Mouse (Mus musculus) olfactory bulb, adult 2 months (tissue): ENCODE results near the gene Lyar. TPM values are rescaled to one million over a fixed set of nuclear protein-coding genes. Genes with fewer than 3 reads are reported as not detected.

Experiments
- H3K27ac ChIP-seq: fragments of 200-500 bp; 2 replicates; pipeline ENCODE4 v1.5.1; 2012; ENCODE audit warnings: low read depth, low read length; ENCODE audit not compliant: insufficient read depth
- H3K4me1 ChIP-seq: fragments of 200-500 bp; 2 replicates; pipeline ENCODE4 v1.6.1; 2012; ENCODE audit warnings: low read length; ENCODE audit not compliant: control insufficient read depth, insufficient read depth
- H3K4me3 ChIP-seq: fragments of 200-500 bp; 2 replicates; pipeline ENCODE4 v1.5.1; 2012; ENCODE audit warnings: mild to moderate bottlenecking, low read depth, low read length, moderate library complexity; ENCODE audit not compliant: insufficient read depth
- CTCF ChIP-seq: fragments of 200-500 bp; IDR thresholded peaks from 2 replicates; pipeline ENCODE4 v1.5.1; 2012; ENCODE audit warnings: low read depth, mild to moderate bottlenecking, low read length, moderate library complexity; ENCODE audit not compliant: insufficient read depth
- POLR2A ChIP-seq: fragments of 200-500 bp; IDR thresholded peaks from 2 replicates; pipeline ENCODE4 v1.6.1; 2012; ENCODE audit warnings: mild to moderate bottlenecking, low read depth, low read length, moderate library complexity; ENCODE audit not compliant: insufficient read depth
- WGBS: fragments of 180-500 bp; shearing (Covaris S2); methylation state at CpG from one replicate; pipeline ENCODE4 v1.1.7; 2018; 5-methylcytosine and 5-hydroxymethylcytosine counted together
- polyA plus RNA-seq: library from polyadenylated mRNA; stranded (reverse); fragments of >200 nt; gene quantifications from 2 replicates; pipeline ENCODE4 v1.2.4, GENCODE M21; 2012; ENCODE audit warnings: low replicate concordance; ENCODE audit not compliant: missing spikeins, insufficient read depth, insufficient read length

The Lyar gene
- polyA plus RNA-seq, 1 experiment = not detected

GRCm38 (mm10) chr5:38241473-38241834, 21.2 kb downstream of the Lyar start:
- WGBS = 83% methylated on average over 3 of the region's 3 CpGs
- H3K4me3 ChIP-seq = no peak overlapping the region
- H3K4me1 ChIP-seq = no peaks in the 10 kb centered on the region; the same call in 1 of the 2 replicates
- no peak overlapping the region for H3K27ac ChIP-seq
- TF ChIP-seq CTCF (no peak), POLR2A (no peak)

DNA sequence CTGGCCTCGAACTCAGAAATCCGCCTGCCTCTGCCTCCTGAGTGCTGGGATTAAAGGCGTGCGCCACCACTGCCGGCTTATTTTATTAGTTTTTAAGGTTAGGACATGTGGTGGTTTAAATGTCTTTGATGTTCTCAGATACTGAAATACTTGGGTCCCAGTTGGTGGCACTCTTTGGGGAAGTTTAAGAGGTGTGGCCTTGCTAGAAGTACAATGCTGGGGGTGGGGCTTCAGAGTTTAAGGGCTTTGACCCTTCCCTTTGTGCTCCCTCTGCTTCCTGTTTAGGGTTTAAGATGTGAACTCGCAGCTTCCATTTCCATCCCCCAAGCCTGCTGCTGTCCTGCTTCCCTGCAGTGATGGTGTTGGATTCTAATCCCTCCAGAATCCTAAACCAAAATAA, 21.7 kb downstream of the Lyar start:
- WGBS = 83% methylated on average over 6 of the region's 6 CpGs
- no peaks in the 10 kb centered on the region; the same call in 1 of the 2 replicates for H3K4me1 ChIP-seq
- no peak overlapping the region for H3K4me3 ChIP-seq
- no peak for TF ChIP-seq POLR2A
- TF ChIP-seq CTCF = no peak
- H3K27ac ChIP-seq = no peak overlapping the region

- TF ChIP-seq POLR2A (no peak), CTCF (no peak)
- Histone ChIP-seq H3K27ac (no peak overlapping the region), H3K4me1 (no peaks in the 10 kb centered on the region), H3K4me3 (no peak overlapping the region)
- WGBS = 43% methylated on average over 4 of the region's 4 CpGs
Measured at GRCm38 (mm10) chr5:38255195-38255594, 34.9 kb downstream of the Lyar start.

GRCm38 (mm10) chr5:38255644-38256043, 35.4 kb downstream of the Lyar start:
- H3K4me1 ChIP-seq = no peaks in the 10 kb centered on the region
- no peak overlapping the region for H3K27ac ChIP-seq
- TF ChIP-seq CTCF (no peak), POLR2A (no peak)
- 77% methylated on average over 3 of the region's 3 CpGs for WGBS
- no peak overlapping the region for H3K4me3 ChIP-seq

GRCm38 (mm10) chr5:38256551-38256950, 36.3 kb downstream of the Lyar start:
- Histone ChIP-seq H3K4me1 (no peaks in the 10 kb centered on the region; the same call in 1 of the 2 replicates), H3K27ac (no peak overlapping the region), H3K4me3 (no peak overlapping the region)
- 100% methylated on average over 1 of the region's 1 CpGs for WGBS
- TF ChIP-seq CTCF = no peak
- TF ChIP-seq POLR2A = no peak

GRCm38 (mm10) chr5:38258034-38258772, 37.9 kb downstream of the Lyar start:
- WGBS = 81% methylated on average over 8 of the region's 8 CpGs
- H3K27ac ChIP-seq = no peak overlapping the region
- TF ChIP-seq POLR2A = no peak
- TF ChIP-seq CTCF = no peak

DNA sequence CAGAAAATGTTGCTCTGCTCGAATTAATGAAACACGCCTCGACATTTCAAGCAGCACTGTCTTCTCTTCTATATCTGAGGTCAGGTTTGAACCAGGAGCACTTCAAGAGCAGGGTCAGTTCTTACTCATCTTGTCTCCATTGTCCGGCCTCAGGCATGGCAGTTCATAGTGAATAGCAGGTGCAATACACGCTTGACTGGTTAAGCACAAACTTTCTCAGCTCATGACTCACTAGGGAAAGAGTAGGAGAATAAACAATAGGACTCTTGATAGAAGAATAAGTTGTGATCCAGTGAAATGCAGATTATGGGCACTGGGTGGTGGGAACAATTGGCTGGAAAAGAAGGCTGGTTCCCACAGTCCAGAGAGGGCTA, 38.5 kb downstream of the Lyar start:
- 84% methylated on average over 5 of the region's 5 CpGs for WGBS
- H3K27ac ChIP-seq = no peak overlapping the region
- no peak for TF ChIP-seq CTCF
- no peak overlapping the region for H3K4me3 ChIP-seq
- H3K4me1 ChIP-seq = no peaks in the 10 kb centered on the region; the same call in 1 of the 2 replicates

More at GRCm38 (mm10) chr5:38258034-38258772, 37.9 kb downstream of the Lyar start:
- no peaks in the 10 kb centered on the region; the same call in 1 of the 2 replicates for H3K4me1 ChIP-seq
- H3K4me3 ChIP-seq = no peak overlapping the region

- TF ChIP-seq POLR2A = no peak
- TF ChIP-seq CTCF = no peak
Measured at GRCm38 (mm10) chr5:38259455-38260106, 39.3 kb downstream of the Lyar start.

DNA sequence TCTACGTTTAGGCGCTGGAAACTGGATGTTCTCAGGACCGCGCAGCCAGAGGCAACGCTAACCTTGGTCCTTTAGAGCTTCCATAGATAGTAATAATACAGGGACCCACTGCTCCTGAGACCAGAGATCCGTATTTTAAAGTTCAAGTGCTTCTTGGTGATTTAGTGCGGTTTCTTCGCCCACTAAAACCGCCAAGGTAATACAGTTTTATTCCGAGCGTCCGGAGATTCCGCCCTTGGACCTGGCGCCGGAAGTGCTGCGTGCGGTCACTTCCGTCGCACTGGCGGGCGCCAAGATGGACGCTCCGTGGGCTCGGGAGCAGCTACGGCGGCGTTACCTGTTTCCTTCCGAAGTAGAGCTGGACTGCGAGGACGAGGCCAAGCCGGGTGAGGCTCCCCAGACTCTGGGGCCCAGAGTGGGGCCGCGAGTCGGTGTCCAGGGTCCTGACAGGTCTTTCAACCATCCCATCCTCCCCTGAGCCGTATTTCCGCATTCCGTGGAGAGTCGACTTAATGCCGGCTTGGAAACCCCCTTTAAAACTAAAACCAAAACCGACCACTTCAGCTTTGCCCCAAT, 39.9 kb downstream of the Lyar start, which contains the start of gene Tmem128:
TSS of gene Tmem128 (plus strand) at position 79 of the 576 bp plus-strand sequence.
- no peaks in the 10 kb centered on the region; the same call in 1 of the 2 replicates for H3K4me1 ChIP-seq
- TF ChIP-seq POLR2A = peak; percentile 91
- TF ChIP-seq CTCF = no peak
- WGBS = under 1% methylated on average over 40 of the region's 40 CpGs
- H3K4me3 ChIP-seq = peak within 1 kb of the TSS; percentile 75
- H3K27ac ChIP-seq = peak within 1 kb of the TSS; percentile 77

More at GRCm38 (mm10) chr5:38259455-38260106, 39.3 kb downstream of the Lyar start:
- Histone ChIP-seq H3K4me3 (peak overlapping the region; percentile 75), H3K27ac (peak overlapping the region; percentile 77), H3K4me1 (no peaks in the 10 kb centered on the region; the same call in 1 of the 2 replicates)
- 40% methylated on average over 9 of the region's 9 CpGs for WGBS
